Comparison of ENCODE assay signal across 21 mouse cellular contexts in genomic region chr9:46843781-46844180, GRCm38 (mm10).
"Had no signal": no experiment of that assay in that cellular context is flagged by ENCODE, and none has a peak within 500 bp of the region (broad histone marks: within the 10 kb centered on the region; RNA-seq: fewer than 3 reads in every experiment).

No protein-coding gene starts in this region.

- H3K4me1 ChIP-seq: midbrain, embryonic 13.5 days; neural tube, embryonic 12.5 days; neural tube, embryonic 15.5 days; stomach, embryonic 15.5 days had no signal

- H3K9ac ChIP-seq: limb, embryonic 12.5 days; limb, embryonic 15.5 days; liver, embryonic 14.5 days; liver, postnatal 0 days; lung, embryonic 14.5 days; midbrain, embryonic 13.5 days; neural tube, embryonic 12.5 days; neural tube, embryonic 15.5 days; stomach, embryonic 15.5 days had no signal

- H3K9me3 ChIP-seq: limb, embryonic 12.5 days; limb, embryonic 15.5 days; midbrain, embryonic 13.5 days; neural tube, embryonic 12.5 days; neural tube, embryonic 15.5 days; stomach, embryonic 15.5 days had no signal

- H3K36me3 ChIP-seq: limb, embryonic 12.5 days; limb, embryonic 15.5 days; midbrain, embryonic 13.5 days; neural tube, embryonic 12.5 days; neural tube, embryonic 15.5 days; stomach, embryonic 15.5 days had no signal

- H3K27ac ChIP-seq: layer of hippocampus, adult 2 months; limb, embryonic 12.5 days; limb, embryonic 15.5 days; liver, embryonic 14.5 days; macrophage; midbrain, embryonic 13.5 days; neural tube, embryonic 12.5 days; neural tube, embryonic 15.5 days; stomach, embryonic 15.5 days had no signal

- H3K4me3 ChIP-seq: layer of hippocampus, adult 2 months; limb, embryonic 12.5 days; limb, embryonic 15.5 days; midbrain, embryonic 13.5 days; neural tube, embryonic 12.5 days; neural tube, embryonic 15.5 days; stomach, embryonic 15.5 days had no signal

- ATAC-seq: liver, postnatal 0 days; lung, postnatal 0 days; midbrain, embryonic 13.5 days had no signal

- H3K4me2 ChIP-seq: limb, embryonic 12.5 days; limb, embryonic 15.5 days; liver, embryonic 11.5 days; lung, embryonic 14.5 days; midbrain, embryonic 13.5 days; neural tube, embryonic 12.5 days; neural tube, embryonic 15.5 days; stomach, embryonic 15.5 days had no signal

- H3K27me3 ChIP-seq: limb, embryonic 15.5 days; neural tube, embryonic 12.5 days; neural tube, embryonic 15.5 days; stomach, embryonic 15.5 days had no signal

- DNase-seq: kidney, adult 18-20 months; kidney, adult 9 months; kidney, postnatal 25 days; layer of hippocampus, adult 9-11 months; liver, postnatal 0 days; lung, embryonic 14.5 days; right cerebral cortex, adult 18-20 months; right cerebral cortex, postnatal 14 days; spleen, adult 18-20 months; thymus, postnatal 25 days had no signal
